Mouse (Mus musculus) brain, embryonic 14.5 days (tissue): ENCODE data around the gene Mri1. TPM values are rescaled to one million over a fixed set of nuclear protein-coding genes. Genes with fewer than 3 reads are reported as not detected.

Experiments
- DNase-seq: peaks from one replicate; pipeline ENCODE4 v3.0.0-alpha.2; 2011; ENCODE audit warnings: low read depth
- CTCF ChIP-seq: fragments of 200-500 bp; IDR thresholded peaks from 2 replicates; pipeline ENCODE4 v1.5.1; 2012; ENCODE audit warnings: inconsistent platforms, mild to moderate bottlenecking, moderate library complexity, borderline replicate concordance; ENCODE audit not compliant: insufficient read depth, insufficient read length; ENCODE audit errors: extremely low read depth
- POLR2A ChIP-seq: fragments of 200-500 bp; IDR thresholded peaks from 2 replicates; pipeline ENCODE4 v1.6.1; 2012; ENCODE audit warnings: mild to moderate bottlenecking, inconsistent platforms, borderline replicate concordance; ENCODE audit not compliant: poor library complexity, insufficient read depth, insufficient read length, severe bottlenecking; ENCODE audit errors: extremely low read depth
- polyA plus RNA-seq: library from polyadenylated mRNA; depleted of rRNA; stranded (reverse); fragments of >200 nt; gene quantifications from 2 replicates; pipeline ENCODE4 v1.2.3, GENCODE M21; 2012

Gene Mri1
- polyA plus RNA-seq, 1 experiment, result 37.4 TPM

DNA sequence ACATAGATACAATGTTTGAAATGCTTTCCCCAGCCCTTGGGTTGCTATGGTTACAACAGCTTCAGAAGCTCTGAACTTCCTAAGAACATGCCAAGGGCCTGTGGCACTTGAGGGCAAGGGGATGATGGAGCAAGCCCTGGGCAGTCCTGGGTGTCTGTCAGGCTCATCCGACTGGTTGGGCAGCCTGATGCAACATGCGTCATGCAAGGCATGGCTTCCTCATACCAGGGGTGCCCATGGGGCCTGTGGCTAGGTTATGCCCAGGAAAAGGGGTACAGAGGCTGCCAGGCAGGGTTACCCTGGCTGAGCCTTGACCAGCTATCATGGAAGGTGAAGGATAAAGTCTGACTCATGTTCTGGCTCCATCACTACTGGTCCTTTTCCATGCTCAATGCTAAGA, 24.1 kb downstream of the Mri1 start:
- no peak for DNase-seq
- TF ChIP-seq POLR2A (no peak), CTCF (no peak)

- DNase-seq, result no peak
- TF ChIP-seq CTCF (peak; percentile 27; the same call in 1 of the 2 replicates), POLR2A (no peak)
Observed at GRCm38 (mm10) chr8:84230735-84231134, 26.4 kb downstream of the Mri1 start.

DNA sequence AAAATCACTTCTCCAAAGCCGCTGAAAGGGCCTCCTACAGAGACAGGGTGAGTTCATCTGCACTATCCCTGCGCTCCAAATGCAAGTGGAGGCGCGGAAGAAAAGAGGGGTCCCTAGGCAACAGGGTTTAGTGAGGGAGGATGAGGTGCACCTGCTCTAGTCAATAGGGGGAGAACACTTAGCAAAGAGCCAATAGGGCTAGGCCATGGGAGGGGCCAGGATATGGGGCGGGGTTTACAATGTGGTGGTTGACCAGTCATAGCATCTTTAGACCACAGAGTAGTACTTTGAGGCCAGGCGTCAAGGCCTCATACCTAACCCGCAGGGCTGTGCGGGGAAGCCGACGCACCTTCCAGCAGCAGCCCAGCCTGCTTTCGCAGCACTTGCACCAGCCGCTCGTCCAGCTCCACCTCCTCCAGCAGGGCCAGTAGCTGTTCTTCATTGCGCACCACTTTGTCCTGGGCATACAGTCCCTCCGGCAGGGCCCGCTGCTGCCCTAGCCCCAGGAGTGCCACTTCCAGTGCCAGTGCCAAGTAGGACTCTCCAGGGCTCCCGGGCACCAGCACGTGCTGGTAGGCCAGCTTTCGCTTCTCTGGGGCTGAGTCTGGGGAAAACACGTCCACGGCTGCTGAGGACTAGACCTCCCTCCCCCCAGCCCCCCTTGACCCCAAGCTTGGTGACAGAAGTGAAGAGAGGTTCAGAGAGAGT, 33.6 kb downstream of the Mri1 start:
- DNase-seq, result no peak
- TF ChIP-seq POLR2A (no peak), CTCF (no peak)

DNA sequence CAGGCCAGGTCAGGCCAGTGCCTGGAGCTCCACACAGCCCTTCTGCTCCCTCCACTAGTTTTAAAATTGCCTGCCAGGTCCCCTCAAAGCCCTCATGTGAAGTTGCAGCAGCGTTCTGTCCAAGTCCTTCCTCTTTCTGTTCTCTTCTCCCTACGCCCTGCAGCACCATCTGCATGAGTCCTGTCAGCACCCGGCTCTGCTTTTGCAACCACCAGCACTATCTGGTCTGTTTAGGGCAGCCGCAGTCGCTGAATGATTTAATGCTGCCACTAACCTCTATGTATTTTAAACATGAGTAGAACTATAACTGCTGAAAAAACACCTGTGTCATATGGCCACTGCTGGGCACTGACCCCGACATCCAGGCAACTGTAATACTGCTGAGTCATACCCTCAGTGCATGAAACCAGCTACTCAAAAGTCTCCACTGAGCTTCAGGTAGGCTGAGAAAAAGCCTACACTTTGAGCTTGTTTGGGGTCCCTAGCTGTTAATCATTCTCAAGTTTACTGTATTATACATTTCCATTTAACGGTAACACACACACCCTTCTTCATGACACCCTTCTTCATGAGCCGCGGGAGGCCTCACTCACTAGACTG, 34.5 kb downstream of the Mri1 start:
- DNase-seq, result no peak
- no peak for TF ChIP-seq CTCF
- TF ChIP-seq POLR2A, result no peak

DNA sequence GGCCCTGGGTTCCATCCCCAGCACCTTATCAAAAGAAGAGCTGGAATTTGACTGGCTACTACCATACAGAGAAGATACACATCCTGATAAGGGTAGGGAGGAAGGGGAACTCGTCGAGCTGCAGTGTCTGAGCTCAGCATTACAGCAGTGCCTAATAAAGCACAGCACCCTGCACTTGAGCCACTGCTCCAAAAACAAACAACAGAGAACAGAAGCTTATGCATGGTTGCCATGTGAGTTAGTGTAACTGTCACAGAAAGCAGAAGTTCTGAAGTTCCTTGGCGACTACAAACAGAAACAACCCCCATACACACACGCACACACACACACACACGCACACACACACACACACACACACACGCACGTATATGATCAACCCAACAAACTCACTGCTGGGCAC, 37.0 kb downstream of the Mri1 start:
- no peak for DNase-seq
- TF ChIP-seq POLR2A, result no peak
- no peak for TF ChIP-seq CTCF

GRCm38 (mm10) chr8:84218143-84218542, 39.0 kb downstream of the Mri1 start:
- no peak for DNase-seq
- no peak for TF ChIP-seq POLR2A
- TF ChIP-seq CTCF, result no peak

DNA sequence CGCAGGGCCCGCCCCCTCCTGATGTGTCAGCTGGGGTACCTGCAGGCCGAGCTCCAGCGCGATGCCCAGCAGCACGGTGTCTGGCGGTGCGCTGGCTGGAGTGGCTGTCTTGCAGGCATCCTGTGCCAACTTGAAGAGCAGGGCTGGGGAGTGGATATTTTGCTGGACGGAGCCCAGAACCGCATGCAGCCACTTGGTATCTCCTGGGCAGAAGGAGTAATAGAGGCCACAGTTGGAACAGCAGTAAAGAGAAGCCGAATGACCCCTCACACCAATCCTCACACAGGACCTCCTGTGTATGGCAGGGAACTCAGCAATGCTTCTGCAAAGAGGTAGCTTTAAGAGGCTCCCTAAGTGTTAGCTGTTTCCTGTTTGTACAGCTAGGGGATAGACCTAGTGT, 39.9 kb downstream of the Mri1 start:
- TF ChIP-seq POLR2A (no peak), CTCF (no peak)
- DNase-seq, result no peak

DNA sequence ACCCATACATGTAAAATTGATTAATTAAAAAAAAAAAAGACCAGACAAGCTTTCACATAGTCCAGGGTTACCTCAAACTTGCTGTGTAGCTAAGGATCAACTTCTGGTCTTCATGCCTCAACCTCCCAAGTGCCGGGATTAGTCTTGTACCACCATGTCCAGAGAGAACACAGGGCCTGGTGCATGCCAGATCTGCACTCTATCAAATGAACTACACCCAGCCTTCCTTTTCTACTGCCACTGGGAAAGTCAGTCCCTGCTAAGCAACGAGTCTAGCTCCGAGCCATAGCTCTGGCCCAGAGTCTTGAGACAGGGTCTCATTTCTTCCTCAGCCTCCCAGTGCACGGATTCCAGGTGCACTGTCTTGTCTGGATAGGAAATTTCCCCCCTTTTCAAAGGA, 43.8 kb downstream of the Mri1 start:
- no peak for TF ChIP-seq POLR2A

DNA sequence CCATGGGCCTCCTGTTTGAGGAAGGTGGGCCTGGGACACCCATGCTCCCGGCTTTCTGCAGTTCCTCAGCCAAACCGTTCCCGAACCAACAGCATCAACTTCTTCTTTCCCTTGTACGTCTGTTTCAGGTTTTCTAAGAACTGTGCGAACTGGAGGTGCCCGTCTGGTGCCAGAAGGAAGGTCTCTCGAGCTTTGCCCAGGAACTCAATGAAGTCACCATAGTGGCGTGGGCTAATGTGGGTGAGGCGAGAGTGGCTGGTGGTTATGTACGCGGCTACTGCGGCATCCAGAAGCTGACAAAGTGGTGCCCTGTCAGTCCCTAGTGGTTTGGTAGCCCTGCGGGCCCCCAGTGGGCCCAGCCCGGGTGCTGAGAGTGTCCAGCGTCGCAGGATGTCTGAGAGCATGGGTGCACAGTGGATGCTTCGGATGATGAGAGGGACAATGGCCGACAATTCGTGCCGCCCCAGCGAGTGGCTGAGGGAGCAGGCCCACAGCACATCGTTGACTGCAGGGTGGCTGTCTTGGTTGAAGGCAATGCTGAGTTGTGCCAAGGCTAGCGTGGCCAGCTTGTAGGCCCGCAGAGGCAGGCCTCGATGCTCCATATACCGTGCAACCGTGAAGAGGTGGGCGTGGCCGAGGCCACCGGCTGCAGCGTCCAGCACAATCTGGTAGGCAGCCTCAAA, 45.1 kb downstream of the Mri1 start:
- TF ChIP-seq POLR2A (no peak), CTCF (no peak)

More for the DNA sequence above, 43.8 kb downstream of the Mri1 start:
- DNase-seq, result no peak

DNA sequence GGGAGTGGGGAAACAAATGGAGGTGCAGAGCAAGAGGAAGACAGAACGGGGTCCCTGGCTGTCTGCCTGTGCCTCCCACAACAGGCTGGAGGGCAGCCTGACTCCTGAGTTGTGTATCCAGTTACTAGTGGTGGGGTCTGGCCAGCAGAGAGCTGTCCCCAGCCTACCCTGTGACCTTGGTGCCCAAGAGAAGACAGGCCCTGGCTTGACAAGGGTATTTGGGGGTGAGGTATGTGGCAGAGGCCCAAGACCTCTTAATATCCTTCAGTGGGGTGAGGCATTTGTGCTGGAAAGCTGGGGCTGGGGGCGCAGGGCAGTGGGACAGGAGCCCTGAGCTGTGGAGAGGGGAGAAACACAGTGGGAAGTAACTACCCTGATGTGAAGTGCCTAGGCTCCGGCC, 45.9 kb downstream of the Mri1 start:
- TF ChIP-seq CTCF (no peak), POLR2A (no peak)

More for the DNA sequence above, 45.1 kb downstream of the Mri1 start:
- no peak for DNase-seq

DNA sequence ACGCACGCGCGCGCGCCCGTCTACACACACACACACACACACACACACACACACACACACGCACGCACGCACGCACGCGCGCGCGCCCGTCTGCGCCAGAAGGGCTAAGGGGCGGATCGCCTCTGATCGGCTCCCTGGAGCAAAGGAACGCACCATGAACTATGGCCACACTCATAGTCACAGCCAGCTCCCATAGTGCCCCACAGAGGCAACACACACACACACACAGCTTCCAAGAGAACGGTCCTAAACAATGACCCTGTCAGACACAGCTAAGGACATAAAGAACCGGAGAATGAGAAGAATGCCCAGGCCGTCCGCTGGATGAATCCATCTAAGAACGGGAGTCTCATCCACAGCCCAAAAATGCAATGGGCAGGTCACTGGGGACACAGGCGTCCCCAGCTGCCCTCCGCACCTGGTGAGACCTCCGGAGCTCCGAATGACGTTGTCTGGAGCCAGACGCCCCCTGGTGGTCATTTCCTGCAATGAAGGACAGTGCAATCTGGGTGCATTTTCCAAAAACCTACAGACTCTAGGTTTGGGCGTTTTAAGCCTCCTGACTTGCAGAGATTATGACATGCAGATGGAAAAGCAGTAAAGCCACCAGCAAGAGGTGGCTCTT, 46.8 kb downstream of the Mri1 start:
- peak; percentile 82 for DNase-seq
- TF ChIP-seq POLR2A (no peak), CTCF (peak; percentile 93)

More for the DNA sequence above, 45.9 kb downstream of the Mri1 start:
- no peak for DNase-seq
